Mouse (Mus musculus) left cerebral cortex, postnatal 25 days (tissue): ENCODE data around the gene Hpgd. TPM values are rescaled to one million over a fixed set of nuclear protein-coding genes. Genes with fewer than 3 reads are reported as not detected.
"Not testable (repeated sequence)": the region's sequence is repeated elsewhere in the genome, so short reads cannot be mapped to it uniquely, and the experiment has no call there.

Experiments
- DNase-seq, 2 experiments: peaks; one replicate each; pipeline ENCODE4 v3.0.0; 2022; ENCODE audit warnings: low spot score in 2 of 2, mixed read lengths in 1 of 2
- intact Hi-C: fragments of 180-260 bp; cut with DNase I; formaldehyde crosslinking; loops from one replicate; pipeline ENCODE4 v1.15.1; 2025
- total RNA-seq, 2 experiments: library from RNA; stranded (reverse); gene quantifications; 2 replicates each; pipeline ENCODE4 v1.2.3; 2021

The Hpgd gene
- total RNA-seq: 1 to 10 TPM; 4.0 to 4.4 TPM

- intact Hi-C loops: no loop called here
- DNase-seq: peak; percentile 14 to 17
Observed at GRCm38 (mm10) chr8:56294373-56294877, at the start of gene Hpgd. Gene Hpgd (plus strand): TSS chr8:56294585.

- DNase-seq, intact Hi-C loops: not testable (repeated sequence)
Observed at GRCm38 (mm10) chr8:56251728-56252127, 42.7 kb upstream of the Hpgd start.

- no peak for DNase-seq
- intact Hi-C loops: no loop called here
Observed at GRCm38 (mm10) chr8:56252314-56252713, 42.1 kb upstream of the Hpgd start.

GRCm38 (mm10) chr8:56261190-56261589 is 33.2 kb upstream of the Hpgd start:
- no peak for DNase-seq
- intact Hi-C loops: no loop called here

- DNase-seq: no peak
- intact Hi-C loops: no loop called here
Observed at GRCm38 (mm10) chr8:56269687-56270663, 24.4 kb upstream of the Hpgd start.

- no peak for DNase-seq
- intact Hi-C loops: no loop called here
Observed at GRCm38 (mm10) chr8:56272934-56273333, 21.5 kb upstream of the Hpgd start.

- intact Hi-C loops: no loop called here
- DNase-seq: no peak
Observed at GRCm38 (mm10) chr8:56275316-56275715, 19.1 kb upstream of the Hpgd start.

- intact Hi-C loops: no loop called here
Observed at GRCm38 (mm10) chr8:56277810-56278528, 16.4 kb upstream of the Hpgd start.

GRCm38 (mm10) chr8:56278545-56279063 is 15.8 kb upstream of the Hpgd start:
- DNase-seq: no peak
- intact Hi-C loops: no loop called here

More at GRCm38 (mm10) chr8:56277810-56278528, 16.4 kb upstream of the Hpgd start:
- DNase-seq: no peak

- no peak for DNase-seq
- intact Hi-C loops: no loop called here
Observed at GRCm38 (mm10) chr8:56283936-56284335, 10.4 kb upstream of the Hpgd start.

GRCm38 (mm10) chr8:56284957-56285356 is 9.4 kb upstream of the Hpgd start:
- intact Hi-C loops: no loop called here
- no peak for DNase-seq

- intact Hi-C loops: no loop called here
- no peak for DNase-seq
Observed at GRCm38 (mm10) chr8:56286717-56287116, 7.7 kb upstream of the Hpgd start.

- DNase-seq: no peak
- intact Hi-C loops: no loop called here
Observed at GRCm38 (mm10) chr8:56287370-56288072, 6.9 kb upstream of the Hpgd start.

- DNase-seq: no peak
- intact Hi-C loops: no loop called here
Observed at GRCm38 (mm10) chr8:56292318-56292717, 2.1 kb upstream of the Hpgd start.

- intact Hi-C loops: no loop called here
- DNase-seq: peak in 1 of 2 experiments; percentile 16
Observed at GRCm38 (mm10) chr8:56293480-56293879, 905 bp upstream of the Hpgd start.

GRCm38 (mm10) chr8:56294886-56295555 is 636 bp downstream of the Hpgd start:
- no peak for DNase-seq
- intact Hi-C loops: no loop called here

- DNase-seq: no peak
Observed at GRCm38 (mm10) chr8:56299421-56299820, 5.0 kb downstream of the Hpgd start.

GRCm38 (mm10) chr8:56301303-56301702 is 6.9 kb downstream of the Hpgd start:
- intact Hi-C loops, DNase-seq: not testable (repeated sequence)

More at GRCm38 (mm10) chr8:56299421-56299820, 5.0 kb downstream of the Hpgd start:
- intact Hi-C loops: no loop called here

GRCm38 (mm10) chr8:56304595-56304994 is 10.2 kb downstream of the Hpgd start:
- no peak for DNase-seq
- intact Hi-C loops: no loop called here
